Mouse (Mus musculus) hindbrain, embryonic 13.5 days (tissue): ENCODE results near the gene Lysmd2. TPM values are rescaled to one million over a fixed set of nuclear protein-coding genes. Genes with fewer than 3 reads are reported as not detected.

ENCODE experiments used
- ATAC-seq: fragments of 200-750 bp; cut with Nextera tagmentation; 2 replicates; pipeline ENCODE4 v1.8.0; 2017; ENCODE audit warnings: moderate TSS enrichment; ENCODE audit not compliant: low FRiP score
- H3K27ac ChIP-seq: fragments of 300-500 bp; sonication (generic); 2 replicates; pipeline ENCODE4 v1.5.1; 2015; ENCODE audit warnings: inconsistent platforms, mild to moderate bottlenecking, moderate library complexity
- H3K27me3 ChIP-seq: fragments of 300-500 bp; sonication (generic); 2 replicates; pipeline ENCODE4 v1.6.1; 2015; ENCODE audit warnings: mild to moderate bottlenecking, inconsistent platforms
- H3K36me3 ChIP-seq: fragments of 300-500 bp; sonication (generic); 2 replicates; pipeline ENCODE4 v1.6.1; 2015; ENCODE audit warnings: mild to moderate bottlenecking, inconsistent platforms
- H3K4me1 ChIP-seq: fragments of 300-500 bp; sonication (generic); replicated peaks from 2 replicates; pipeline ENCODE4 v1.6.1; 2015; ENCODE audit warnings: inconsistent platforms
- H3K4me2 ChIP-seq: fragments of 300-500 bp; sonication (generic); 2 replicates; pipeline ENCODE4 v1.6.1; 2015; ENCODE audit warnings: inconsistent platforms, mild to moderate bottlenecking, moderate library complexity
- H3K4me3 ChIP-seq: fragments of 300-500 bp; sonication (generic); 2 replicates; pipeline ENCODE4 v1.5.1; 2015; ENCODE audit warnings: mild to moderate bottlenecking, inconsistent platforms
- H3K9ac ChIP-seq: fragments of 300-500 bp; sonication (generic); 2 replicates; pipeline ENCODE4 v1.6.1; 2015; ENCODE audit warnings: mild to moderate bottlenecking, inconsistent platforms
- H3K9me3 ChIP-seq: fragments of 300-500 bp; sonication (generic); 2 replicates; pipeline ENCODE4 v1.6.1; 2016; ENCODE audit warnings: inconsistent platforms
- WGBS: fragments of 180-500 bp; shearing (Covaris S2); methylation state at CpG from one replicate; pipeline ENCODE4 v1.1.7; 2015; 5-methylcytosine and 5-hydroxymethylcytosine counted together
- polyA plus RNA-seq: library from polyadenylated mRNA; unstranded; fragments of >200 nt; fragmentation: Nextera tagmentation; extraction: Ambion mirVana; gene quantifications from 2 replicates; pipeline ENCODE4 v1.2.1, GENCODE M21; 2015

The Lysmd2 gene
- polyA plus RNA-seq, 1 experiment from 2014 or later: 26.2 TPM

DNA sequence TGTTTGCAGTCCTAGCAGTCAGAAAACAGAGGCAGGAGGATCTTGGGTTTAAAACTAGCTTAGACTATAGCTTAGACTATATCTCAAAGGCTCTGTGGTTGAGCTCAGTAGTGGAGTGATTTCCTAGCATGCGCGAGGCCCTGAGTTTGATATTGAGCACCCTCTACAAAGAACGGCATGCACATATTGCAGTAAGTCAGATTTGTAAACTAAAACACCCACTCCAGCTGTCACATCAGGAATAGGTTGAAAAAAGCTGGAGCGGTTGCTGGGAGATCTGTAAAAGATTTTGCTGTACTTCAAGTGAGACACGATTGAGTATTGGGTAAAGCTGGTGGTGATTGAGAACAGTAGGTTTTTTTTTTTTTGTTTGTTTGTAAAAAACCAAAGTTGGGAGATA lies 55.1 kb downstream of the Lysmd2 start:
- Histone ChIP-seq H3K4me1 (peaks cover 30% of the 10 kb centered on the region), H3K4me3 (no peak overlapping the region), H3K9ac (no peak overlapping the region), H3K9me3 (no peaks in the 10 kb centered on the region), H3K4me2 (no peak overlapping the region), H3K36me3 (peaks cover 43% of the 10 kb centered on the region), H3K27me3 (no peaks in the 10 kb centered on the region), H3K27ac (no peak overlapping the region)
- 91% methylated on average over 5 of the region's 5 CpGs for WGBS
- ATAC-seq: no peak

DNA sequence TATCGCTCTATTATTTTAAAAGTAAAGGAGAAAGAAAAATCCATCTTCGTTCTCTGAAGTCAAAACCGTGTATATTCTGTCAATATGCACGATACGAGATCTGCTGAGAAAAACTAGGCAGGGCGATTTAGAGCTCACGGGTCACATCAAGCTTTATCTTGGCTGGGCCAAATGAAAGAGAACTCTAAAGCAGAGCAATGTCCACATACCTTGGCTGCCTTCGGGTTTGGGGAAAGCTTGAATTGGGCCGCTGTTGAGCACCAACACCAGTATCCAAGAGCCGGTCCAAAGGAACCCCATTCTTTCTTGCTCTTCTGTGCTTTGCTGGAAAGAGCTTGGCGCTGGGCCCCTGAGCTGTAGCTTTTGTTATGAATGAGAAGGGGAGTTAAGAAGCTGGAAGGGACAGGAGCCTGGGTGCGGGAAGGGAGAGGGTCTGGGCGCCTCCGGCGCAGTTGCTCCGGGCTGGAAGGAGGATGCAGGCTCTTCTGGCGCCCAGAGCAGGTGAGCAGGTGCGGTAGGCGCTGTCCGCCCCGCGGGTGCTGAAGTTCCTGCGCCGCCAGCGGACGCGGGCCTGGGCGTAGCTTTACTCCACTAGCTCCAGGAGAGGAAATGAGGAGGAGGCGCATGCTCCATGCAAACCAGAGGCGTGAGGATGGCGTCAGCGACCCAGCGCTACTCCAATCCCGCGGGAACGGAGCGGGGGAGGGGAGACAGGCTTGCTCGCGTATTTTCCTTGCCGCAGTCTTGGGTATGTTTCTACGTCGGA lies 58.1 kb downstream of the Lysmd2 start, which contains the start of gene Scg3:
Gene Scg3, minus strand, starts transcription at position 631 of the 766 bp plus-strand sequence.
- peaks cover 15% of the 10 kb centered on the region for H3K36me3 ChIP-seq
- 6% methylated on average over 42 of the region's 42 CpGs for WGBS
- peak; percentile 100 for ATAC-seq
- peaks cover 30% of the 10 kb centered on the region for H3K4me1 ChIP-seq
- peak within 1 kb of the TSS; percentile 85 for H3K9ac ChIP-seq
- H3K4me3 ChIP-seq: peak within 1 kb of the TSS; percentile 77
- H3K27ac ChIP-seq: peak within 1 kb of the TSS; percentile 94
- no peaks in the 10 kb centered on the region for H3K9me3 ChIP-seq
- H3K4me2 ChIP-seq: peak within 1 kb of the TSS; percentile 54
- no peaks in the 10 kb centered on the region for H3K27me3 ChIP-seq

DNA sequence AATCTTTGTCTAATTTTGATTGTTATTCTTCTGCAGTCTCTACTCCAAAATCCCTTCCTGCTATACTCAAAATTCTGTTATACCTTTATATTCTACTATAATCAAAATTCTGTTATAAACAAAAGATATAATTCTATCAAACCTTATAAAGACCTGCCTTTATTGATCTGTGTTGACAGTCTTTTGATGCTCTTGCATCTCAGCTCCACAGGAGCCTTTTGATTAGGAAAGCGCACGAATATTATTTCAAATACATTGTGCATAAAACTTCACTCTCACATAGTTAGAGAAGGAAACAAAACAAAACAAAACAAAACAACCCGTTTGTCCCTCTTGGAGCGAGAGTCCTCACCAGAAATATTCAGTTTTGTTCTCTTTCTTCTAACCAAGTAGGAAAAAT lies 58.8 kb downstream of the Lysmd2 start:
- Histone ChIP-seq H3K9ac (peak overlapping the region; percentile 85), H3K9me3 (peaks cover 3% of the 10 kb centered on the region; the same call in 1 of the 2 replicates), H3K36me3 (peaks cover 8% of the 10 kb centered on the region), H3K4me2 (peak overlapping the region; percentile 54), H3K27ac (peak overlapping the region; percentile 94), H3K4me3 (peak overlapping the region; percentile 77), H3K4me1 (peaks cover 29% of the 10 kb centered on the region), H3K27me3 (no peaks in the 10 kb centered on the region)
- ATAC-seq: no peak
- 64% methylated on average over 4 of the region's 4 CpGs for WGBS

DNA sequence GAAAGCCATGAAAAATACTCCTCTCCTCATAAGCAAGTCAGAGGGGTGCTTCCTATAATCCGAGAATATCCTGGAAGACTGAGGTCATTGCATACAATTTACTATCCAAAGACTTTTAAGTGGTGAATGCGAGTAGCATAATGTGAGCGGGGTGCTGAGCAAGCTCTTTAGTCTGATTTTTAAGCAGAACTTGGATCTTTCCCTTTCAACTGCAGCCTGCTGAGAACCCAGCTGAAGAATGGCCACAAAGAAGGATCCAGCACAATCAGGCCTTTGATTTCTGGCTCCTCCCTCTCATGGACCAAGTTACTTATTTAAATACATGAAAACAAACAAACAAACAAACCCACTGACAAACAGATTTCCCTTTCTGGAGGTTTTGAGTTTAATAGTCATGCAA lies 59.2 kb downstream of the Lysmd2 start:
- H3K9ac ChIP-seq: peak overlapping the region; percentile 85; the same call in 1 of the 2 replicates
- 54% methylated on average over 3 of the region's 3 CpGs for WGBS
- H3K36me3 ChIP-seq: peaks cover 6% of the 10 kb centered on the region
- no peaks in the 10 kb centered on the region for H3K27me3 ChIP-seq
- peak overlapping the region; percentile 94 for H3K27ac ChIP-seq
- H3K9me3 ChIP-seq: peaks cover 6% of the 10 kb centered on the region; the same call in 1 of the 2 replicates
- H3K4me1 ChIP-seq: peaks cover 26% of the 10 kb centered on the region
- peak overlapping the region; percentile 77 for H3K4me3 ChIP-seq
- H3K4me2 ChIP-seq: peak overlapping the region; percentile 54
- no peak for ATAC-seq

Other genes starting within 250 kb of the Lysmd2 start
- 178 and 184 TPM in 2 replicates for gene Mapk6, start 215.7 kb upstream of the Lysmd2 start, polyA plus RNA-seq
- gene Leo1, start 184.2 kb upstream of the Lysmd2 start, polyA plus RNA-seq: 43.3 and 44.5 TPM in 2 replicates
- 82.3 and 85.3 TPM in 2 replicates for gene Tmod3, start 66.1 kb upstream of the Lysmd2 start, polyA plus RNA-seq
- gene Tmod2, start 14.4 kb upstream of the Lysmd2 start, polyA plus RNA-seq: 198 and 199 TPM in 2 replicates
- 131 and 139 TPM in 2 replicates for gene Scg3, start 58.3 kb downstream of the Lysmd2 start, polyA plus RNA-seq
- gene Bmp5, start 149.6 kb downstream of the Lysmd2 start, polyA plus RNA-seq: 4.2 and 4.9 TPM in 2 replicates